Mouse (Mus musculus) splenic B cell, adult 2 months (primary cell): ENCODE measurements around the gene Rffl.

Source experiments
- DNase-seq: peaks from one replicate; pipeline ENCODE4 v3.0.0-alpha.2; 2011; ENCODE audit warnings: low read depth, low spot score
- H3K27me3 ChIP-seq: 2 replicates; pipeline ENCODE4 v1.6.1; 2012; ENCODE audit warnings: mild to moderate bottlenecking, low read length, moderate library complexity, mixed read lengths; ENCODE audit not compliant: control insufficient read depth, poor library complexity, insufficient read depth, severe bottlenecking
- H3K36me3 ChIP-seq: 2 replicates; pipeline ENCODE4 v1.6.1; 2012; ENCODE audit warnings: mild to moderate bottlenecking, low read length, moderate library complexity, mixed read lengths; ENCODE audit not compliant: control insufficient read depth, poor library complexity, insufficient read depth, severe bottlenecking

The Rffl gene

DNA sequence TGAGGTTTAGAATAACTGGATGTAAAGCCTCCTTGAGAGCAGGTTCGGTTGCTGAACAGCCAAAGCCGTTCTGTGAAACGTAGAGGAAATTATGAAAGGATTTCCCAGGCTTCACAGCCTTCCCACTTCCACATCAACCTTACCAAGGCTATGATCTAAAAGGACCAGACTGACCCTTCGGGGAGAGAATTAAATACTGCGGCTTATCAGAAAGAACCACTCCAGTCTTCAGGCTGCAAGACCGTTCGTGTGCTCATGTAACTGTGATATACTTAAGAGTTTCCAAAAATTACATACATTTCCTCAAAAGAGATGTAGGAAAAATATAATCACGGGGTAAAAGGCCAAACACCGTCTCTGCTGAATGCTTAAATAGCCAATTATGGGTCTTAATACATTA is 8.4 kb downstream of the Rffl start:
- Histone ChIP-seq H3K36me3 (no peaks in the 10 kb centered on the region), H3K27me3 (no peaks in the 10 kb centered on the region; the same call in 1 of the 2 replicates)
- DNase-seq: no peak

DNA sequence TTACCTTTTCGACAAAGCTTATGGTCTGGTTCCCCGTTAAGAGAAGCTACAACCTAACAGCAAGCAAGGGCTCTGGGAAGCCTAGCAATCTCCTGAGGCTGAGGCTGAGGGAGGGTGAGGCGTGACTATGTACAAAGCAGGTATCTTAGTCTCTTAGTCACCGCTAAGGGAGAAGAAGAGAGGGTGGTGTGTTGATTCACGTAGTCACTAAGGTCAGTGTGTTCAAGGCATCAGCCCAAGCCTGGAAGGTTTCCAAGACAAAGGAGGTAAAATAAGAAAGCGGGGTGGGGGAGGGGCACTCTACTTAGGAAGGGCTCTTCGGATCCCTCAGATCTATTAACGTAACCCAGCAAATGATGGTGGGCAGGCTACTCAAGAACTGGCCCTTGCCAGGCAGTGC is 9.5 kb downstream of the Rffl start:
- no peak for DNase-seq
- H3K27me3 ChIP-seq: no peaks in the 10 kb centered on the region; the same call in 1 of the 2 replicates
- H3K36me3 ChIP-seq: no peaks in the 10 kb centered on the region

DNA sequence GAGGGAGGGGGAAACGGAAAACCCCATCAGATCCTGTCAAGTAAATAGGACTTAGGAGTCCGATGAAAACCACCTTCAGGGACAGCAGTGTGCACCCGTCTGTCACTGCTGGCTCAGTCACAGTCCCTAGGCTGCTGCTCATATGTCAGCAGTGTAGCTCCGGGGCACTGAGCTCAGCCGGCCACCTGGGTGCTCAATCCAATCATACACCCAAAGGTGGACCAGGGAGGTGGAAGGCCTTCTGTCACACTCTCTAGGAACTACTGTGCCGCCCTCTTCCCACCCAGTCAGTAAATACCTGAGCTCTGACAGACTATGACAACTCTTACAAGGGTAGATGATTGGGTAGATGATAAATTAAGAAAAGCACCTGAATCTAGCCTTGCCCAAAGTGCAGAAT is 10.3 kb downstream of the Rffl start:
- Histone ChIP-seq H3K27me3 (no peaks in the 10 kb centered on the region; the same call in 1 of the 2 replicates), H3K36me3 (no peaks in the 10 kb centered on the region)
- no peak for DNase-seq

DNA sequence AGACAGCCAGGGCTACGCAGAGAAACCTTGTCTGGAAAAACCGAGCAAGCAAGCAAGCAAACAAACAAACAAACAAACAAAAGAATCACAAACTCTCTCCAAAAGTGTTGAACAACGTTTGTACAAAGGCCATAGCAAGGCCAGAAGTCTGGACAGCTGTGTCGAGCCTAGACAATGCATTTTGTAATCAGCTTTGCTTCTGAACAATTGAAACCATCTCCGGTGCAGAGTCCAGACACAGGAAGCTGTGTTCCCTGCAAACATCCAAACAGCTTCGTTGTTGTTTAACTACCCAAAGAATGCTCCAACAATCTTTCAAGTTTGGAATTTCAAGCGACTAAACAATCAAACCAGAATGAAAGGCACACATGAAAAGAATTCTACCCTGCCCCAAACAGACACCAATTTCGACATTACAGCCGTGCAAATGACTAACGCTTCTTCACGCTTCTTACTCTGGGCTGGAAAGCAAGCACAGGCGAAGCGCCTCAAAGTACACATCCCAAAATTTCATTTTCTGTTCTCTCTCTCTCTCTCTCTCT is 13.6 kb downstream of the Rffl start:
- H3K36me3 ChIP-seq: no peaks in the 10 kb centered on the region
- H3K27me3 ChIP-seq: no peaks in the 10 kb centered on the region
- DNase-seq: no peak

DNA sequence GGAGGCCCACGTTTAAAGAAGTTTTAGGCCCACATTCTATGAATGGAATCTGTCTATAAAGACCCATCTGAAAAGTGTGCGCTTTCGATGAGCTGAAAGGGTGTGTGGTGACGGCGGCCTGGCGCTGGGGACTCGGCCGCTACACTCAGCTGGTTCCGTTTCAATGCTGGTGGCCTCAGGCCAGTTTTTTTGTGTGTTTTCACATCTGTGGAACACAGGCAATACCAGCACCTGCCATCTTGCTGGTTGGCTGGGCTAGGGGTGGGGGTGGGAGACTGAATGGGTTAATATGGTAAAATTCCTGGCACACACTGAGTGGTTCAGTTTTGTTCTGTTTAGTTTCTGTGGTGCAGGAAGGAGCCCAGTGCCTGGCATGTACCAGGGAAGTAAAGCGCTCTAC is 15.0 kb downstream of the Rffl start:
- DNase-seq: no peak
- no peaks in the 10 kb centered on the region for H3K27me3 ChIP-seq
- no peaks in the 10 kb centered on the region for H3K36me3 ChIP-seq

DNA sequence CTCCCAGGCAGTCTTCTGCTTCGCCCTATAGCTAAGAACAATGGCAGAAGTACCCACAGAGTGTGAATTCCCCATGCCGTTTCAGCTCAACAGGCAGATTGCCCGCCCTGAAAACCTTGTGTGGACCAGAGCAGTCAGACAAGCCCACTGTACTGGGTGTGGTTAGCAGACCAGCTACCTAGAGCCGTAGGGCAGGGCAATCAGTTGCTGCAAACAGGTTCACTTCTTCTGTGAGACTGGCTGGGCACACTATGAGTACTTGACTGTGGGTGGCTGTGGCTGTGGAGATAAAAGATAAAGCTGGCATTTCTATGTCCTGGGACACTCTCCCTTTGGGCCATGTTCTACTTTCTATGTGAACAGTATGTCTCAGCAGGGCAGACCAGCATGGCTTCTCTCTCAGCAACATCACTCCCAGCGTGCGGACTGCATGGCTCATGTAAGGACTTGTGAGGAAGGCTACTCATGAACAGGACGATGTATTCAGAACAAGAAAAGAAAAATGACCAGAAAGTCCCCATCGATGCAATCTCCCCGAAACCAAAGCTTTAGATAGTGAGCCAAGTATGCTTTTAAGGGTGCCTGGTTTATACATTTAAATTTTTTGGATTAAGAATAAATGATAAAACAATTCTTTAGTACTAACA is 15.6 kb downstream of the Rffl start:
- H3K27me3 ChIP-seq: no peaks in the 10 kb centered on the region
- H3K36me3 ChIP-seq: no peaks in the 10 kb centered on the region
- DNase-seq: no peak

DNA sequence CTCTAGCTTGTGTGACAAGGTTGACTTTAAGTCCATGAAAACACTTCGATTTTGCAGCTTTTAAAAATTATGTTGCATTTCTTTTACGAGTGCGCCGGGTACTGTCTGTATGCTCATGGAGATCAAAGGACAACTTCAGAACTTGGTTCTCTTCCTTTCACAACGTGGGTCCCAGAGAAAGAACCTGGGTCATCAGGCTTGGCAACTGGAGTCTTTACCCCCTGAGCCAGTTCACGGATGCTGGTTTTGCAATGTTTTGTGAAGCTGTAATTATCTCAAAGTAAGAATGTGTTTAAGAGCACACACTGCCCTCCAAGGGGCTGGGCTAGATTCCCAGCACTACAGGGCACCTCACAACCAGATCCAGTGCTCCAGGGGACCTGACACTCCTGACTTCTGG is 16.9 kb downstream of the Rffl start:
- Histone ChIP-seq H3K36me3 (no peaks in the 10 kb centered on the region), H3K27me3 (no peaks in the 10 kb centered on the region)
- no peak for DNase-seq

DNA sequence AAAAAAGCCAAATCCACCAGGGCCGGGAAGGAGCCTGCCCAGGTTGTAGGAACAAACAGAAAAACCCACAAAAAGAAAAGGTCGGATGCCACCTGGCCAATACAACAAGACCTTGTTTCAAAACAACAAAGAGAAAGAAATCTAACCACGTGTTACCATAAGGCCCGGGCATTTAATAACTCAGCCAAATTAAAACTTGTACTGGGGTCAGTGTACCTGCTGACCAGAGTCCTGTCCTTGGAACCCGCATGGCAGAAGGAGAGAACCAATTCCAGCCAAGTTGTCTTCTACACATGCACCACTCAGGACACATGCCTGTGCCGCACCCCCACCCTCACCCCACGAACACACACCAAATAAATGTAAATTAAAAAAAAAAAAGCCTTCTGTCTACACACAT is 18.1 kb downstream of the Rffl start:
- H3K36me3 ChIP-seq: no peaks in the 10 kb centered on the region
- no peaks in the 10 kb centered on the region for H3K27me3 ChIP-seq
- no peak for DNase-seq

DNA sequence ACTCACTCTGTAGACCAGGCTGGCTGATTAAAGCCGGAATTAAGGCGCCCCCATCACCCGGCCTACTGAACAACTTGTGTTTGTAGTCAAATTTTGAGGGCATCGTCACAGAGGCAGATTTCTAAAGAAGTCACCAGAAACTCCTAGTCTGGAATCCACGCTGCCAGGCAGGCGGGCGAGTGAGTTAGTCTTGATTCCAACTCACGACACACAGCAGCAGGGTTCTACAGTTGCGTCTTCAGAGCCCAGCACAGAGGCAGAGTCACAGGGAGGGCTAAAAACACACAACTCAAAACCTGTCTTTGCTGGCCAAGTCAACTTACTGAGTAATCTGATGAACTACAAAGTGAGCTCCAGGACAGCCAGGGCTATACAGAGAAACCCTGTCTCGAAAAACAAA is 18.5 kb downstream of the Rffl start:
- Histone ChIP-seq H3K27me3 (no peaks in the 10 kb centered on the region), H3K36me3 (no peaks in the 10 kb centered on the region)
- DNase-seq: no peak

DNA sequence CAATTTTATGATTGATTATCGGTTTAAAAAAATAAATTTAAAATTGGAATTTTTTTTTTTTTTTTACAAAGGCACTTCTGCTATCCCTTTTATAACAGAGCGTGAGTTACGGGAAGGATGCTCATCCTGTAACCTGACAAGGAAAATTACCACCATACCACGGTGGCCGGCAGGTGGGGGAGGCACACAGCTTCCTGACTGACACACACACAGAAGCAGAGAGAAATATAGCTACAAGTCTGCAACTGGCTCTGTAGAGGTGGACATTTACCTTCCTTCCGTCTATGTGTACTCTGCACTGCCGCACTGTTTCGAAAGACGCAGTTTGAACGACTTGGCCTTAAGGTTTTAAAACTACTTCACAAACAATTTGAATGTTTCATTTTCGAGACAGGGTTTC is 18.9 kb downstream of the Rffl start:
- Histone ChIP-seq H3K27me3 (no peaks in the 10 kb centered on the region), H3K36me3 (no peaks in the 10 kb centered on the region)
- DNase-seq: no peak

DNA sequence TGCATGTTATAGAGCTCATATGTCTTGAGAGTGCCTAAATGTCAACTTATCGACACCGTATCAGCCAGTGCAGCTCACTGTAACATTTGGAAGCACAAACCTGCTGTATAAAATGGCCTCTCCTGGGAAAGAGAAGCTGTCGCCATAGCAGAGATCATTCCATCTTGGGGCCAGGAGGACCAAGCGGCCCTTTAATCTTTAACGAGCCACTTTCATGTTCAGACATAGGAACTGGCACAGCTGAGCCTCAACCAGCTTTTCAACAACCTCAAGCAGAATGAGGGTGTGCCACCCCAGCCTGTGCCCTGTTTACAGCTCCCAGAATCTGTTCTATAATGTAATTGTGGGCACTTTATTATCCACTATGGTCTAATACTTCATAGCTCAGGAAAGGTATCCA is 20.8 kb downstream of the Rffl start:
- Histone ChIP-seq H3K36me3 (no peaks in the 10 kb centered on the region), H3K27me3 (no peaks in the 10 kb centered on the region)
- no peak for DNase-seq

DNA sequence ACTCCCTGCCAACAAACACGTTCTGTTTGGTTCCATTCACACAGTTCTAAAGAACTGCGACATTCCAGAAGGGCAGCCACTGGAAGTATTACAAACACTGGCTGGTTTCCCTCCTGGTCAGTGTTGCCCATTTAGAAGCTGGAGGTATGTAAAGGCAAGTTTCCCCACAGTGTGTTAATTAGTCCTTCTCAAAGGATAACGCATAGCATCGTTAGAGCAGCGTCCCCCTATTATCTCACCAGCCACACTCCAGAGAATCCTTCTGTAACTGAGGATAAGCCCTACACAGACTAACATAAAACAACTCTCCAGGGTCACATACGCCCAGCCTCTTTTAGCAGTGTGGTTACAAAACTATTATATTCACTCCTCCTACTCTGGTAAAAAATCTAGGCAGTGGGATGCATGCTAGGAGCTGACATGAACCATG is 23.4 kb downstream of the Rffl start:
- Histone ChIP-seq H3K36me3 (no peaks in the 10 kb centered on the region), H3K27me3 (no peaks in the 10 kb centered on the region)
- DNase-seq: no peak

DNA sequence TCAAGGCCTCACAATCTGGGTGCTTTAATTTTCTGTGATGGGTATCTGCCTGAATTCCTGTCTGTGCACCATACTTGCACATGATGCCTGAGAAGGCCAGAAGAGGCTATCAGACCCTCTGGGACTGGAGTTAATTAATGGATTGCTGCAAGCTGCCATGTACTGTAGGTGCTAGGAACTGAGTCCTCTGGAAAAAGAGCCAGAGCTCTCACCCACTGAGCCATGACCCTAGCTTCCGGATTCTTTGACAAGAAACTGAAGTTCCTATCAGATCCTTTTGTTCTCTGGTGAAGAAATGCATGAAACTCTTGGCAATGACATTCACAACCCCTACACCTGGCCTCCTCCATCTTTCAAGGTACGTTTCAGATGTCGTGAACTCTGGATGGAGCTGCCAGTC is 24.1 kb downstream of the Rffl start:
- DNase-seq: no peak
- Histone ChIP-seq H3K27me3 (no peaks in the 10 kb centered on the region), H3K36me3 (no peaks in the 10 kb centered on the region)

DNA sequence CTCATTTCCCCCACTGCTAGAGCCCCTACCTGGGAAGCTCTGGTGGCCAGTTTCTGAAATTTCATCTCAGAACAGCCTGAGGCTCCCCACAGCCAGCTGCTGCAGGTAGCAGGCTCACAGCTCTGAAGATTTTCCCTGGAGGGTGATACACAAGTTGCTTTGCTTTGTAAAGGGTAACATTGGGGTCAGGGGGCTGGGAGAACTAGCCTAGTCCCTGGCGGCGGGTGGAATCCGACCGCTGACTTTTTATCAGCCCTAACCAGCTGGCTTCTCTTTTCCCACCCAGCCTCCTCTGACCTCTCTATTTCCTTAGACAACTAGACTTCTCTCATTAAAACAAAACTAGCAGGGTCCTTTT is 25.0 kb downstream of the Rffl start:
- Histone ChIP-seq H3K27me3 (no peaks in the 10 kb centered on the region), H3K36me3 (no peaks in the 10 kb centered on the region)
- DNase-seq: no peak

DNA sequence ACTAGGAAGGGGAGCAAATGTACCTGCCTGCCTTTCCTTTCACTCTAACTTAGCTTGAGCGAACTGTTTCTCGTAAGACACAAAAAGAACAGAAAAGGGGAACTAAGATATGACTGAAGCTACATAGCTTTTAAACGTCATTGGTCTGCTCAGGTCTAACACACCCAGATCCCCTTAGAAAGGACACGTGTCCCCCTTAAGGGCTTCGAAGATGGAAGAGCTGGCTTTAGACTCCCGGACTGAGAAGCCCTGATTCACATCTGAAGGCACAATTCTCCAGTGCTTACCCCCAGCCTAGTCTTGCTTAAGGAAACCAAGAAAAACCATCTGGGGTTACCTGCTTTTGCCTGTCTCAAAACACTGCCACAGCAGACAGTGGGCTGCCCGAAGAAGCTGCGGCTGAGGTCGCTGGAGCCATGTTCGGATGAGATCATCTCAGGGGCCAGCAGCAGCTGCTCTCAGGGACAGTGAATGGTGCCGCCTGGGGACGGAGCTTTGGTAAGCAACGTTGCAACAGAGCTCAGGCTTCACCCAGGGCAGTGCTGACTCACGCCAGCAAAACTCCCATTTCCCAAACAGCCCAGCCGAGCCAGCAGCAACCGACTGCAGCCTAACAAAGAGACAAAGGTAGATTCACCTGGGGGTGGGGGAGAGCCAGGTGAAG is 25.5 kb downstream of the Rffl start:
- Histone ChIP-seq H3K27me3 (no peaks in the 10 kb centered on the region), H3K36me3 (no peaks in the 10 kb centered on the region)
- peak; percentile 67 for DNase-seq
